Mouse (Mus musculus) frontal cortex, postnatal 25 days (tissue): Measurements from ENCODE around the gene Phpt1.
"Not testable (repeated sequence)": the region's sequence is repeated elsewhere in the genome, so short reads cannot be mapped to it uniquely, and the experiment has no call there.

Experiments used
- DNase-seq, 2 experiments: peaks; one replicate each; pipeline ENCODE4 v3.0.0; 2022; ENCODE audit warnings: low spot score in 2 of 2

Gene Phpt1

GRCm38 (mm10) chr2:25560551-25560950 is 14.5 kb downstream of the Phpt1 start:
- DNase-seq: no peak

- no peak for DNase-seq
Observed at GRCm38 (mm10) chr2:25558774-25559173, 16.2 kb downstream of the Phpt1 start.

- DNase-seq: no peak
Observed at GRCm38 (mm10) chr2:25557964-25558360, 17.1 kb downstream of the Phpt1 start.

- DNase-seq: peak; percentile 87 to 91
Observed at GRCm38 (mm10) chr2:25557221-25557963, 17.6 kb downstream of the Phpt1 start, which contains the start of gene Edf1. Gene Edf1 (plus strand): TSS chr2:25557847.

GRCm38 (mm10) chr2:25556296-25556695 is 18.7 kb downstream of the Phpt1 start:
- DNase-seq: no peak

- DNase-seq: not testable (repeated sequence)
Observed at GRCm38 (mm10) chr2:25555479-25555878, 19.5 kb downstream of the Phpt1 start.

- DNase-seq: not testable (repeated sequence)
Observed at GRCm38 (mm10) chr2:25553171-25553786, 21.7 kb downstream of the Phpt1 start.

GRCm38 (mm10) chr2:25551186-25551585 is 23.8 kb downstream of the Phpt1 start:
- no peak for DNase-seq

- DNase-seq: no peak
Observed at GRCm38 (mm10) chr2:25549021-25549991, 25.7 kb downstream of the Phpt1 start.

GRCm38 (mm10) chr2:25546811-25547491 is 28.1 kb downstream of the Phpt1 start, which contains the start of gene Traf2:
Gene Traf2 (minus strand): TSS chr2:25546940.
- peak; percentile 98 to 99 for DNase-seq

- no peak for DNase-seq
Observed at GRCm38 (mm10) chr2:25545996-25546810, 28.8 kb downstream of the Phpt1 start.

GRCm38 (mm10) chr2:25541644-25542367 is 33.2 kb downstream of the Phpt1 start:
- no peak for DNase-seq

- DNase-seq: no peak
Observed at GRCm38 (mm10) chr2:25540541-25540948, 34.5 kb downstream of the Phpt1 start.

- no peak for DNase-seq
Observed at GRCm38 (mm10) chr2:25536531-25536930, 38.5 kb downstream of the Phpt1 start.

GRCm38 (mm10) chr2:25534866-25535182 is 40.2 kb downstream of the Phpt1 start:
- no peak for DNase-seq

GRCm38 (mm10) chr2:25534178-25534865 is 40.7 kb downstream of the Phpt1 start:
- DNase-seq: no peak

- DNase-seq: no peak
Observed at GRCm38 (mm10) chr2:25533707-25534106, 41.3 kb downstream of the Phpt1 start.

GRCm38 (mm10) chr2:25526510-25527302 is 48.3 kb downstream of the Phpt1 start:
- DNase-seq: no peak
